12 mouse cellular contexts compared by ENCODE assay signal in genomic region chr17:66352847-66353643, GRCm38 (mm10).
DNase-seq lines count a peak whose midpoint lies in the region; ATAC-seq lines count a peak whose summit lies in the region.
"Had no signal": no experiment of that assay in that cellular context is flagged by ENCODE, and none has a peak within 500 bp of the region (broad histone marks: within the 10 kb centered on the region; RNA-seq: fewer than 3 reads in every experiment).

No protein-coding gene starts in this region.

- H3K9ac ChIP-seq in hindbrain, embryonic 13.5 days = no peak overlapping the region
- no peak overlapping the region for H3K9ac ChIP-seq in hindbrain, embryonic 11.5 days (ENCODE audit: low read depth, low read length)
- H3K9ac ChIP-seq in neural tube, embryonic 13.5 days = no peak overlapping the region
- H3K9ac ChIP-seq in liver, embryonic 15.5 days = no peak overlapping the region
- H3K9ac ChIP-seq: limb, embryonic 15.5 days had no signal

- H3K4me3 ChIP-seq in hindbrain, embryonic 13.5 days = no peak overlapping the region
- H3K4me3 ChIP-seq in hindbrain, embryonic 11.5 days (ENCODE audit: low read depth, low read length) = no peak overlapping the region
- no peak overlapping the region for H3K4me3 ChIP-seq in neural tube, embryonic 13.5 days
- no peak overlapping the region for H3K4me3 ChIP-seq in liver, embryonic 15.5 days (replicated peaks)
- H3K4me3 ChIP-seq: limb, embryonic 15.5 days had no signal

- H3K36me3 ChIP-seq in hindbrain, embryonic 13.5 days = peaks cover 61% of the 10 kb centered on the region
- peaks cover 11% of the 10 kb centered on the region; the same call in 1 of the 2 replicates for H3K36me3 ChIP-seq in hindbrain, embryonic 11.5 days (ENCODE audit: control insufficient read depth, insufficient read depth, low read length)
- peaks cover 65% of the 10 kb centered on the region for H3K36me3 ChIP-seq in neural tube, embryonic 13.5 days
- H3K36me3 ChIP-seq in liver, embryonic 15.5 days (replicated peaks) = no peaks in the 10 kb centered on the region
- H3K36me3 ChIP-seq: G1E had no signal

- WGBS in hindbrain, embryonic 13.5 days = 63% methylated on average over 20 of the region's 20 CpGs
- 81% methylated on average over 20 of the region's 20 CpGs for WGBS in hindbrain, embryonic 11.5 days
- WGBS in neural tube, embryonic 13.5 days = 58% methylated on average over 20 of the region's 20 CpGs
- WGBS in liver, embryonic 15.5 days (ENCODE audit: insufficient replicate concordance) = 15% methylated on average over 20 of the region's 20 CpGs

- no peaks in the 10 kb centered on the region for H3K9me3 ChIP-seq in hindbrain, embryonic 13.5 days
- no peaks in the 10 kb centered on the region for H3K9me3 ChIP-seq in hindbrain, embryonic 11.5 days (ENCODE audit: control insufficient read depth, low read length)
- H3K9me3 ChIP-seq in neural tube, embryonic 13.5 days = no peaks in the 10 kb centered on the region
- no peaks in the 10 kb centered on the region for H3K9me3 ChIP-seq in liver, embryonic 15.5 days (replicated peaks)
- H3K9me3 ChIP-seq: limb, embryonic 15.5 days had no signal

- peak overlapping the region; percentile 76 for H3K27ac ChIP-seq in hindbrain, embryonic 13.5 days
- H3K27ac ChIP-seq in hindbrain, embryonic 11.5 days (ENCODE audit: low read depth, low read length) = no peak overlapping the region
- H3K27ac ChIP-seq in neural tube, embryonic 13.5 days (replicated peaks) = peak overlapping the region; percentile 57
- no peak overlapping the region for H3K27ac ChIP-seq in liver, embryonic 15.5 days (replicated peaks)
- H3K27ac ChIP-seq: limb, embryonic 15.5 days had no signal

- H3K27me3 ChIP-seq in hindbrain, embryonic 13.5 days = no peaks in the 10 kb centered on the region
- H3K27me3 ChIP-seq in hindbrain, embryonic 11.5 days (ENCODE audit: control insufficient read depth, insufficient read depth, low read length) = no peaks in the 10 kb centered on the region
- no peaks in the 10 kb centered on the region for H3K27me3 ChIP-seq in neural tube, embryonic 13.5 days
- no peaks in the 10 kb centered on the region for H3K27me3 ChIP-seq in liver, embryonic 15.5 days
- H3K27me3 ChIP-seq: limb, embryonic 15.5 days had no signal

- H3K4me2 ChIP-seq in hindbrain, embryonic 13.5 days = no peak overlapping the region
- H3K4me2 ChIP-seq in hindbrain, embryonic 11.5 days (replicated peaks; ENCODE audit: low read depth, low read length) = no peak overlapping the region
- H3K4me2 ChIP-seq in neural tube, embryonic 13.5 days = 0 out of 2 replicates have a peak overlapping the region, but pooled peaks have one; percentile 3
- H3K4me2 ChIP-seq in liver, embryonic 15.5 days = peak overlapping the region; percentile 36
- H3K4me2 ChIP-seq: limb, embryonic 15.5 days had no signal

- DNase-seq in hindbrain, embryonic 11.5 days (ENCODE audit: low spot score) = no peak
- no peak for DNase-seq in neural tube, embryonic 10.5 days (ENCODE audit: extremely low spot score, low spot score)
- no peak for DNase-seq in retina, embryonic 14.5 days (ENCODE audit: low spot score)
- DNase-seq in ovary, postnatal 36 days (ENCODE audit: low spot score) = no peak
- no peak for DNase-seq in urinary bladder, postnatal 25 days (ENCODE audit: low spot score)
- DNase-seq: cerebellum, postnatal 10 days; thymus, adult 2 months had no signal

- H3K4me1 ChIP-seq in hindbrain, embryonic 13.5 days (replicated peaks) = peaks cover 13% of the 10 kb centered on the region
- no peaks in the 10 kb centered on the region for H3K4me1 ChIP-seq in hindbrain, embryonic 11.5 days (replicated peaks; ENCODE audit: control insufficient read depth, insufficient read depth, low read length)
- H3K4me1 ChIP-seq in neural tube, embryonic 13.5 days (replicated peaks) = peaks cover 35% of the 10 kb centered on the region
- H3K4me1 ChIP-seq in liver, embryonic 15.5 days (replicated peaks) = peaks cover 6% of the 10 kb centered on the region

- ATAC-seq in hindbrain, embryonic 13.5 days (ENCODE audit: low FRiP score) = peak; percentile 30; the same call in 1 of the 2 replicates
- ATAC-seq in hindbrain, embryonic 11.5 days (ENCODE audit: low FRiP score) = no peak
- ATAC-seq in neural tube, embryonic 13.5 days (ENCODE audit: low read depth) = peak; percentile 49; the same call in 1 of the 2 replicates
- no peak for ATAC-seq in liver, embryonic 15.5 days (ENCODE audit: insufficient read depth)

Comparison
In these comparisons a context has a peak if more than half of its experiments do, and no peak if none do; other contexts are left out.
1. ATAC-seq: peak in hindbrain, embryonic 13.5 days (single experiment) and neural tube, embryonic 13.5 days (single experiment); none in hindbrain, embryonic 11.5 days (single experiment) and liver, embryonic 15.5 days (single experiment).
2. H3K27ac ChIP-seq: peak in hindbrain, embryonic 13.5 days (single experiment) and neural tube, embryonic 13.5 days (single experiment); none in hindbrain, embryonic 11.5 days (single experiment) and liver, embryonic 15.5 days (single experiment).
3. H3K4me2 ChIP-seq: peak in neural tube, embryonic 13.5 days (single experiment) and liver, embryonic 15.5 days (single experiment); none in hindbrain, embryonic 13.5 days (single experiment) and hindbrain, embryonic 11.5 days (single experiment).